Mouse (Mus musculus) stomach, embryonic 15.5 days (tissue): ENCODE measurements around the gene Cryba4. TPM values are rescaled to one million over a fixed set of nuclear protein-coding genes. Genes with fewer than 3 reads are reported as not detected.

Experiments
- ATAC-seq: fragments of 200-750 bp; cut with Nextera tagmentation; 2 replicates; pipeline ENCODE4 v1.8.0; 2017; ENCODE audit warnings: low read depth, moderate number of reproducible peaks, moderate TSS enrichment; ENCODE audit not compliant: insufficient read depth, low FRiP score
- H3K27ac ChIP-seq: fragments of 300-500 bp; sonication (generic); 2 replicates; pipeline ENCODE4 v1.5.1; 2015; ENCODE audit warnings: mild to moderate bottlenecking, inconsistent platforms
- H3K27me3 ChIP-seq: fragments of 300-500 bp; sonication (generic); replicated peaks from 2 replicates; pipeline ENCODE4 v1.6.1; 2015; ENCODE audit warnings: inconsistent platforms
- H3K36me3 ChIP-seq: fragments of 300-500 bp; sonication (generic); 2 replicates; pipeline ENCODE4 v1.6.1; 2015; ENCODE audit warnings: inconsistent platforms
- H3K4me1 ChIP-seq: fragments of 300-500 bp; sonication (generic); 2 replicates; pipeline ENCODE4 v1.6.1; 2015; ENCODE audit warnings: inconsistent platforms
- H3K4me2 ChIP-seq: fragments of 300-500 bp; sonication (generic); 2 replicates; pipeline ENCODE4 v1.6.1; 2015; ENCODE audit warnings: mild to moderate bottlenecking, inconsistent platforms
- H3K4me3 ChIP-seq: fragments of 300-500 bp; sonication (generic); replicated peaks from 2 replicates; pipeline ENCODE4 v1.5.1; 2015; ENCODE audit warnings: inconsistent platforms
- H3K9ac ChIP-seq: fragments of 300-500 bp; sonication (generic); 2 replicates; pipeline ENCODE4 v1.6.1; 2015; ENCODE audit warnings: inconsistent platforms
- H3K9me3 ChIP-seq: fragments of 300-500 bp; sonication (generic); 2 replicates; pipeline ENCODE4 v1.6.1; 2016; ENCODE audit warnings: inconsistent platforms
- WGBS: fragments of 180-500 bp; shearing (Covaris S2); methylation state at CpG from one replicate; pipeline ENCODE4 v1.1.7; 2015; 5-methylcytosine and 5-hydroxymethylcytosine counted together
- polyA plus RNA-seq: library from polyadenylated mRNA; unstranded; fragments of >200 nt; fragmentation: Nextera tagmentation; extraction: Ambion mirVana; gene quantifications from 2 replicates; pipeline ENCODE4 v1.2.1, GENCODE M21; 2015

Gene Cryba4
- polyA plus RNA-seq, 1 experiment from 2014 or later = 1.7 TPM

DNA sequence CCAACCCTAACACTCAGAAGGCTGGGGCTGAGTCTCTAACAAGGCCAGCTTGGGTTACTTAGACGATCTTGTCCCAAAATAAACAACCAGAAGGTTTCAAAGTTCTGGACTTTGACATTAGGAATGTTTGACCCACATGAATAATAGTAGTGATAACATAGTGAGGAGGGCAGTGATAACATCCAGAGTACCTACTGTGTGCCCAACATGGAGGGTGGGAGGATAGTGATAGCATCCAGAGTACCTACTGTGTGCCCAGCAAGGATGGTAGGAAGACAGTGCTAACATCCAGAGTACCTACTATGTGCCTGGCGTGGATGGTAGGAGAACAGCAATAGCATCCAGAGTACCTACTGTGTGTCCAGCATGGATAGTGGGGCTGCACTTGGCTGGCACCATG, 41.5 kb upstream of the Cryba4 start:
- Histone ChIP-seq H3K4me1 (peaks cover 31% of the 10 kb centered on the region), H3K9ac (no peak overlapping the region), H3K4me2 (no peak overlapping the region), H3K27me3 (no peaks in the 10 kb centered on the region), H3K36me3 (no peaks in the 10 kb centered on the region), H3K4me3 (no peak overlapping the region), H3K9me3 (no peaks in the 10 kb centered on the region), H3K27ac (no peak overlapping the region)
- WGBS = 52% methylated on average over 2 of the region's 2 CpGs
- ATAC-seq = no peak

DNA sequence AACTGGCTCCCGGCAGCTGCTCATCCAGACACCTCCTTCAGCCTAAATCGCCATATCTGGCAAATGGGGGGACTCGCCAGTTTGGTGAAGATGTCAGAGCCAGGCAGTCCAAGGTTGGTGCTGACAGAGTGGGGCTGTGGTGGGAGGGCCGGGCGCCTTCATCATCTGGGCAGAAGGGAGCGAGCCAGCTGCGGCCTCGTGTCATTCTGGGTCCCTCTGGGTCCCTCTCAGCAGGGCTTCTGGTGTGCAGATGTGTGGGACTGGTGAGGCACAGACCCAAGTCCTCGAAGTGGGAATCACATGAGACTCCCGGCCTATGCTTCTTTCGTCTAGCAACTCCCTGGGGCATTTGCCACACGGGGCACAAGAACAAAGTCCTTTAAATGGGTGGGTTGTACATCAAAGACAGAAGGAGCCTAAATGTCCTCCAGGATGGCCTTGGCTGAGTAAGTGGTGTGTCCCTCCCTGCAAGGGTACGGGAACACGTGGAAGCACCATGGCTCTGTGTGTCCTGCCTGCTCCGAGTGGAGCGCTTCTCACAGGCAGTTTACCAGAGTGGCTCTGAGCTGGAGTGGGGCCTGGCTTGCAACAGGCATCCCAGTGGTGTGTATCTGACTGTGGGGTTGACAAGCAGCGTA, 40.1 kb upstream of the Cryba4 start:
- no peak for ATAC-seq
- no peak overlapping the region for H3K4me2 ChIP-seq
- no peak overlapping the region for H3K4me3 ChIP-seq
- no peaks in the 10 kb centered on the region for H3K27me3 ChIP-seq
- H3K36me3 ChIP-seq = no peaks in the 10 kb centered on the region
- H3K27ac ChIP-seq = no peak overlapping the region
- no peak overlapping the region for H3K9ac ChIP-seq
- no peaks in the 10 kb centered on the region for H3K9me3 ChIP-seq
- H3K4me1 ChIP-seq = peaks cover 43% of the 10 kb centered on the region
- 86% methylated on average over 17 of the region's 17 CpGs for WGBS

DNA sequence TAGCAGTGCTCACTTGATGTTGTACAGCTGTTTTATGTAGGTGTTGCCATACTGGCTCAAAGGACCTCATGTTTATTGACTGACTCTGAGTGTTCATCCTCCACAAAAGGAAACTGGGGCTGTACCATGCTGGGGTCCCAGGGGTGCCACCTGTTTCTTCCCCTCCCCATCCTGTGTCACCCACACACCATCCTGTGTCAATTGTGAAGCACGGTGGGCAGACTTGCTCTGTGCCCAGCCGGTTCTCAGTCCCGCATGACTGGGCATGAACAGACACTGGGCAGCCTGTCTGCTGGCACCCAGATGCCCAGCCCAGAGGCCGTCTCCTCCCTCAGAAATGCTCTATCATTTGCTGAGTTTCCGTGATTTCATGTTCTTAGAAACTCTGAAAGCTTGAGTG, 39.5 kb upstream of the Cryba4 start:
- Histone ChIP-seq H3K27ac (no peak overlapping the region), H3K4me2 (no peak overlapping the region), H3K27me3 (no peaks in the 10 kb centered on the region), H3K4me1 (peaks cover 44% of the 10 kb centered on the region), H3K9ac (no peak overlapping the region), H3K9me3 (no peaks in the 10 kb centered on the region), H3K4me3 (no peak overlapping the region), H3K36me3 (no peaks in the 10 kb centered on the region)
- no peak for ATAC-seq
- WGBS = 83% methylated on average over 5 of the region's 5 CpGs

DNA sequence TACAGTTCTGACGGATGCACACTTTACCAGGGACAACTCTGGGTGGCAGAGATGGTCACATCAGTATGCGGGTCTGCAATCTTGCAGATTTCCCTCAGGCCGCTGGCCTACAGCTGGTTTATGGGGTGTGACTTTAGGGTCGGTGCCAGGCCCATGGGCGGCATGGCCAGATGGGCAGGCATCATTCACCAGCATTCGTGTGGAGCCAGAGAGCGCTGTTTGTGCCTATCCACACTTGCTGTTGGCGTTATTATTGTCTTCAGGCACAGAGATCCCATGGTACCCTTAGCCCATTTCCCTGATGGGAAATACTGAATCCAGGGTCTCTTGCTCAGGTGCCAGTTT, 38.2 kb upstream of the Cryba4 start:
- Histone ChIP-seq H3K27ac (no peak overlapping the region), H3K4me2 (no peak overlapping the region), H3K4me1 (peaks cover 41% of the 10 kb centered on the region), H3K27me3 (no peaks in the 10 kb centered on the region), H3K4me3 (no peak overlapping the region), H3K9ac (no peak overlapping the region), H3K9me3 (no peaks in the 10 kb centered on the region), H3K36me3 (no peaks in the 10 kb centered on the region)
- WGBS = 87% methylated on average over 8 of the region's 8 CpGs
- no peak for ATAC-seq

DNA sequence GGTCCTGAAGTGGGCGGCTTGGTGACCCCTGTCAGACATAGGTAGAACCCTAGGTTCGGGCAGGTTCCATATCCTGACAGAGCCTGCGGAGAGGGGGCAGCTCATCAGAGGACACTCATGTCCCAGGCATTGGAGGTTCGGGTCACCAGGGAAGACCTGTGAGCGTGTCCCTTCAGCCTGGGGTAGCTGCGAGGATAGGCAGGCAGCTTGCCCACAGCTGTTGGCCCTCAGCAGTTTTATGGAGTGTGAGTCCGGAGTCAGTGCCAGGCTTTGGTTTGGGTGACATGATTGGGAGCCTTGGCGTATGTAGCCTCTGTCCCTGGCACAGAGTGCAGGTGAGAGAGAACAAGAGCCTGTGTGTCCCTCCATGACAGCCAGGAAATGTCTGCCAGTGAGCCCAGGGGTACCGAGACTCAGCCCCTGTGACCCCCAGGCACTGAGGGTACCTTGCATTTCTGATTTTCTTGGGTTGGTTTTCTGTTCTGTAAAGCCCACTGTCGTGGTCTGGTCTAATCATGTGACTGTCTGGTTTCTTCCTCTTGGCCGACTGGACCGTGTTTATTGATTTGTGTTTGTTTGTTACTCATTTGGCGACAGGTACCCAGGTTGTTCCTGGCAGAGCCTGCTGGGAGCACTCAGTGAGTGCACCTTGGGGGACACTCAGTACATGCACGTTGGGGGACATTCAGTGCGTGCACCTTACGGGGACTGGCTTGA, 37.7 kb upstream of the Cryba4 start:
- Histone ChIP-seq H3K27ac (no peak overlapping the region), H3K4me1 (peaks cover 39% of the 10 kb centered on the region), H3K27me3 (no peaks in the 10 kb centered on the region), H3K4me2 (no peak overlapping the region), H3K9ac (no peak overlapping the region), H3K4me3 (no peak overlapping the region), H3K36me3 (no peaks in the 10 kb centered on the region), H3K9me3 (no peaks in the 10 kb centered on the region)
- ATAC-seq = no peak
- 84% methylated on average over 16 of the region's 16 CpGs for WGBS

DNA sequence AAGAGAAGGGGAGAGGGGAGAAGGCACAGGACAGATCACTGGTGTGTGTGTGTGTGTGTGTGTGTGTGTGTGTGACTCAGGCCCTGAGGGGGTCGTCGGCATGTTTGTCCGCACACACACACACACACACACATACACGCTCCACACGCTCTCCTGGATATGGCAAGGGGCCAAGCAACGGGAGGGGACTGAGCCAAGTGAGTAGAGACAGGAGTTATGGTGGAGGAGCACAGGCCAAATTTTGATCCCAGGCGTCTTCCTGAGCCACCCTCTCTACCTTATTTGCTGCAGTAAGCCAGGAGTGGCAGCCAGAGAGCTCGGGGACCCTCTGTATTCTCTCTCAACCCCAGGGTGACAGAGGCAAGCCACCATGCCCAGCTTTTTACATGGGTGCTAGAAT, 36.9 kb upstream of the Cryba4 start:
- Histone ChIP-seq H3K27ac (no peak overlapping the region), H3K4me3 (no peak overlapping the region), H3K27me3 (no peaks in the 10 kb centered on the region), H3K36me3 (no peaks in the 10 kb centered on the region), H3K4me2 (no peak overlapping the region), H3K9me3 (no peaks in the 10 kb centered on the region), H3K4me1 (peaks cover 34% of the 10 kb centered on the region), H3K9ac (no peak overlapping the region)
- no peak for ATAC-seq
- WGBS = 35% methylated on average over 8 of the region's 8 CpGs

DNA sequence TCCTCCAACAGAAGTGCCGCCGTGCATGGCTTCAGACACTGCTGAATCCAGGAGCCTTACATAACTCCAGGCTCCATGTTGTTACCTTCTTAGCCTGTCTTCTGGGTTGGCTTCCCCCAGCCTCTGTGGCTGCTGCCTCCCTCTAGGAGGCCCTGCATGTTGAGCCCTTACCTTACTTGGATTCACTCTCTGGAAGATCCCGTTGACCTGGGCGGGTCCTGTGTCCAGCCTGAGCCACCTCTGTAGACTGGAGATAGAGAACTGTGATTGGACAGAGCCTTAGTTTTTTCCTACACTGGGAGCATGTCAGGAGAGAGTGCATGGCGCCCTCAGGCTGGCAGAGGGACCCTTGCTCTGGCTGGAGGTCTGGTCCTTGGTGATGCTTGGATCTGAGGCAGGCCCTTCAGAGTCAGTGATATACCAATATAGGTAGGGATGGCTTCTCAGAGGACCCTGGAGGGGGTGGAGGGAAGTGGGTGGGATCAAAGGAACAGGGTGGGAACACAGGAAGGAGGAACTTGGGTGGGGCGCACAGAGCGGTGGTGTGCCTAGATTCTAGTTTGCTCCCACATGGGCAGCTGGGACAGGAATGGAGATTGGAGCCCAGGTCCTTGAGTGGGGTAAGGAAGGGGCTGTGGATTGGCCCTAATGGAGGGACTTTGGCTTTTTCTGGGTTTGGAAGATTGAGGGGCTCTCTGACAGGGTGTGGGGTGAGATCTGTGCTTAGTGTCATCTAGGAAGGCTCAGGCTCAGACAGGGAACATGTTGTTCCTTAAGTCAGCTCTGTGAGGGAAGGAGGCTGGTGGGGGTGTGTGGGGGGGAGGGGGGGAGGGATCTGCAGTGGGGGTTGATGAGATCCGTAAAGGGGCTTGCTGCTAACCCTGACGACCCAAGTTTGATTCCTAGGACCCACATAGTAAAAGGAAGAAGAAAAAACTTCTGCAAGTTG, 36.1 kb upstream of the Cryba4 start:
- H3K27me3 ChIP-seq = no peaks in the 10 kb centered on the region
- ATAC-seq = no peak
- H3K4me1 ChIP-seq = peaks cover 41% of the 10 kb centered on the region
- H3K9ac ChIP-seq = no peak overlapping the region
- no peaks in the 10 kb centered on the region for H3K9me3 ChIP-seq
- no peaks in the 10 kb centered on the region for H3K36me3 ChIP-seq
- no peak overlapping the region for H3K4me2 ChIP-seq
- H3K27ac ChIP-seq = 0 out of 2 replicates have a peak overlapping the region, but pooled peaks have one; percentile 16
- WGBS = 68% methylated on average over 9 of the region's 9 CpGs
- H3K4me3 ChIP-seq = no peak overlapping the region

DNA sequence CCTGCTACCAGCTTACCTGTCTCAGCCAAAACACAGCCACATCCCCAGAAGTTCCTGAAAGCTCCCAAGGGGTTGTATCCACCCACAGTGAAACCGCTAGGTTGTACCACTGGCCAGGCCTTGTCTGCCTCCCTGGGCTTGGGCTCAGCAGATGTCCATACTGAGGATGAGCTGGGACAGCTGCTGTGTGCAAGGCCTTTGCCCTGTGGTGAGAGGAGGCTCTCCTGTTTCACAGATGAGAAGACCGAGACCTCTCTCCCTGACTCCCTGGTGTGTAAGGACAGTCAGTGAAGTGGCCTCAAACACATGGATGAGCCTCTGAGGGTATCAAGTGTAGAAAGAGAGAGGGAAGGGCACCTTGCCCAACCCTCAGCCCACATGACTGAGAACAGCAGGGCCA, 35.3 kb upstream of the Cryba4 start:
- H3K9me3 ChIP-seq = no peaks in the 10 kb centered on the region
- no peaks in the 10 kb centered on the region for H3K36me3 ChIP-seq
- H3K9ac ChIP-seq = no peak overlapping the region
- ATAC-seq = no peak
- no peak overlapping the region for H3K4me2 ChIP-seq
- no peaks in the 10 kb centered on the region for H3K27me3 ChIP-seq
- no peak overlapping the region for H3K27ac ChIP-seq
- no peak overlapping the region for H3K4me3 ChIP-seq
- peaks cover 39% of the 10 kb centered on the region for H3K4me1 ChIP-seq
- WGBS = 88% methylated on average over 2 of the region's 2 CpGs

DNA sequence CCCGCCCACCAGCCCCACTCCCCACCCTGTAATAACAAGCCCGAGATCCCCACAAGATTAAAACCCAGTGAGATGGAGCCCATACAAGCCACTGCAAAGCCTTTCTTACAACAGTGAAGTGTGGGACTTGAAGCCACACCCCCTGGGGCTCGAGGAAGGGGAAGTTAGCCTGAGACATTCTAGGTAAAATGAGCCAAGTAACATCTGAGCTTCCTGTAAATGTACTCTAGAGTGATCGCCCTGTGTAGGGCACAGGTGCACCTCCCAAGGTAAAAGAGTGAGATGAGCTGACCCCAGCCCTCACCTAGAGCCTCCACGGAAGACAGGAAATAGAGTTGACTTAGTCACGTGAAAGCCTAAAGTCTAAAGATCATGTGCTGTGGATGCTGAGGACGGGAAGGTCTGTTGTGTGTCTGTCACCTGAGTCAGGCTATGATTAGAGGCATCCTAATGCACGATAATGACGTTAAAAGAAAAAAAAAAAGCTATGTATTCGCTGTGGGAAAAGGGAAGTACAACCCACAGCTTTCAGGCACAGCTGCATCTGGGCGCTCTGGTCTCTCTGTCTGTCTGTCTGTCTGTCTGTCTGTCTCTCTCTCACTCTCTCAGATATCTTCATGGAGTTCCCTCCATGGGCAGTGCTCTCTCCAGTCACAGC, 34.8 kb upstream of the Cryba4 start:
- H3K4me2 ChIP-seq = no peak overlapping the region
- ATAC-seq = no peak
- H3K4me3 ChIP-seq = no peak overlapping the region
- 64% methylated on average over 11 of the region's 11 CpGs for WGBS
- no peaks in the 10 kb centered on the region for H3K36me3 ChIP-seq
- H3K27ac ChIP-seq = no peak overlapping the region; the same call in 1 of the 2 replicates
- H3K4me1 ChIP-seq = peaks cover 41% of the 10 kb centered on the region
- H3K9ac ChIP-seq = no peak overlapping the region
- H3K9me3 ChIP-seq = no peaks in the 10 kb centered on the region
- H3K27me3 ChIP-seq = no peaks in the 10 kb centered on the region

DNA sequence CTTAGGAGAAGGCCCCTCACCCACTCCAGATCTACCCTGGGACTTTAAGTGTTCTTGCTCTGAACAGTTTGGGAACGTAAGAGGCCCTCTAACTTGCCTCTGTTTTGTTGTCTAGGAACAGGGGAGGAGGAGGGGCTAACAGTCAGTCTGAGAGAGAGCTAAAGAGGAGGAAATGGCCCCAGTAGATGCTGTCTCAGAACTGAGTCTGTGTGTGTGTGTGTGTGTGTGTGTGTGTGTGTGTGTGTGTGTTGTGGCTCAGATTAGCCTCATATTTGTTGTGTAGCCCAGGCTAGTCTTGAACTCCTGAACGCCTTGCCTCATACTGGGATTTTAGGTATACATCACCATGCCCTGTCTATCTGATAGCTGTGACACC, 34.3 kb upstream of the Cryba4 start:
- Histone ChIP-seq H3K27ac (no peak overlapping the region), H3K4me3 (no peak overlapping the region), H3K4me2 (no peak overlapping the region), H3K27me3 (no peaks in the 10 kb centered on the region), H3K9me3 (no peaks in the 10 kb centered on the region), H3K9ac (no peak overlapping the region), H3K36me3 (no peaks in the 10 kb centered on the region), H3K4me1 (peaks cover 38% of the 10 kb centered on the region)
- WGBS = 63% methylated on average over 2 of the region's 2 CpGs
- no peak for ATAC-seq

DNA sequence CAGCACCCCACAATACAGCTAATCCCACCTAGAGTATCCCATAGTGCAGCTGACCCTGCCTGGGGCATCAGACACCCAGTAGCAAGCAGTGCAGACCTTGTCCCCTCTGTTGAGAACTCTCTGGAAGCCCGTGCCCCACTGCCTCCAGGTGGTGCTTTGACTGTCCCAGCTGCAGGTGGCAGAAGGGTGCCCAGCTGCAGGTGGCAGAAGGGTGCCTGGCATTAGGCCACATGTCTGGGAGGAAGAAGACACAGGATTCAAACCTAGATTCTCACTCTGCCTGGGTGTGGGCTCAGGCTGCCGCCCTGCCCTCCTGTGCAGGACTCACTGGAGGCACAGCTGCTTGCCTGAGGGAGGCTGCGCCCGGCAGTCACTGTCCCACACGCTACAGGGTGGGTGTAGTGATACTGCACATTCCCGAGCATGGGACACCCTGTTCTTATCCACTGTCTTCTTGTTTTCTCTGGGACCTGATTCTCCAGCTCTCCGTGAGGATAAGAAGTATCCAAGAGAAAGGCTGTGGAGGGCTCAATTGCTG, 33.3 kb upstream of the Cryba4 start:
- H3K36me3 ChIP-seq = no peaks in the 10 kb centered on the region
- H3K27ac ChIP-seq = no peak overlapping the region
- H3K4me1 ChIP-seq = peaks cover 36% of the 10 kb centered on the region
- H3K9me3 ChIP-seq = no peaks in the 10 kb centered on the region
- H3K4me2 ChIP-seq = no peak overlapping the region
- H3K9ac ChIP-seq = no peak overlapping the region
- ATAC-seq = no peak
- WGBS = 85% methylated on average over 7 of the region's 7 CpGs
- no peaks in the 10 kb centered on the region for H3K27me3 ChIP-seq
- H3K4me3 ChIP-seq = no peak overlapping the region
